Mouse (Mus musculus): ENCODE measurements at regions not wholly inside any gene's neighbourhood (a gene's known extent, or its start where the extent isn't known, plus 50 kb on each side); places are given as distances from the start of the nearest gene placed in this dataset.

GRCm38 (mm10) chr6:34246512-34246911 lies 69.6 kb upstream of the Slc35b4 start:
- no peak for DNase-seq (ENCODE audit: low spot score in 2 of 2)

- no peak for DNase-seq (ENCODE audit: low spot score in 2 of 2)
Measured at GRCm38 (mm10) chr6:34243001-34243400, 66.1 kb upstream of the Slc35b4 start.

GRCm38 (mm10) chr6:34242486-34242885 lies 65.6 kb upstream of the Slc35b4 start:
- no peak for DNase-seq (ENCODE audit: low spot score in 2 of 2)

- no peak for DNase-seq (ENCODE audit: low spot score in 2 of 2)
Measured at GRCm38 (mm10) chr6:34235132-34235531, 58.2 kb upstream of the Slc35b4 start.

- no peak for DNase-seq (ENCODE audit: low spot score in 2 of 2)
Measured at GRCm38 (mm10) chr6:34234443-34235020, 57.6 kb upstream of the Slc35b4 start.

- peak in 1 of 2 experiments; percentile 31 for DNase-seq (ENCODE audit: low spot score in 2 of 2)
Measured at GRCm38 (mm10) chr6:34230768-34231381, 54.0 kb upstream of the Slc35b4 start.

GRCm38 (mm10) chr6:34227131-34227530 lies 50.2 kb upstream of the Slc35b4 start:
- DNase-seq (ENCODE audit: low spot score in 2 of 2) = no peak

Data from spleen, postnatal 14 days (tissue).